Mouse (Mus musculus) heart, embryonic 12.5 days (tissue): Measurements from ENCODE around the gene Maml3. TPM values are rescaled to one million over a fixed set of nuclear protein-coding genes. Genes with fewer than 3 reads are reported as not detected.
A peak's percentile ranks its signal among the peaks of the same experiment; 100 is the strongest.

Experiments
- ATAC-seq: fragments of 200-750 bp; cut with Nextera tagmentation; 2 replicates; pipeline ENCODE4 v1.8.0; 2017; ENCODE audit warnings: moderate TSS enrichment, moderate library complexity; ENCODE audit not compliant: insufficient number of reproducible peaks, low FRiP score
- H3K27ac ChIP-seq: fragments of 300-500 bp; sonication (generic); 2 replicates; pipeline ENCODE4 v1.5.1; 2016; ENCODE audit warnings: mild to moderate bottlenecking, moderate library complexity; ENCODE audit not compliant: poor library complexity, severe bottlenecking
- H3K27me3 ChIP-seq: fragments of 300-500 bp; sonication (generic); replicated peaks from 2 replicates; pipeline ENCODE4 v1.6.1; 2016; ENCODE audit warnings: mild to moderate bottlenecking, moderate library complexity
- H3K36me3 ChIP-seq: fragments of 300-500 bp; sonication (generic); 2 replicates; pipeline ENCODE4 v1.6.1; 2016; ENCODE audit warnings: mild to moderate bottlenecking, moderate library complexity
- H3K4me1 ChIP-seq: fragments of 300-500 bp; sonication (generic); replicated peaks from 2 replicates; pipeline ENCODE4 v1.6.1; 2016; ENCODE audit warnings: mild to moderate bottlenecking
- H3K4me2 ChIP-seq: fragments of 300-500 bp; sonication (generic); 2 replicates; pipeline ENCODE4 v1.6.1; 2016; ENCODE audit warnings: mild to moderate bottlenecking, moderate library complexity
- H3K4me3 ChIP-seq: fragments of 300-500 bp; sonication (generic); 2 replicates; pipeline ENCODE4 v1.5.1; 2016; ENCODE audit warnings: mild to moderate bottlenecking
- H3K9ac ChIP-seq: fragments of 300-500 bp; sonication (generic); 2 replicates; pipeline ENCODE4 v1.6.1; 2016; ENCODE audit warnings: mild to moderate bottlenecking, moderate library complexity
- H3K9me3 ChIP-seq: fragments of 300-500 bp; sonication (generic); replicated peaks from 2 replicates; pipeline ENCODE4 v1.6.1; 2016; ENCODE audit warnings: mild to moderate bottlenecking, moderate library complexity
- WGBS: fragments of 180-500 bp; shearing (Covaris S2); methylation state at CpG from one replicate; pipeline ENCODE4 v1.1.7; 2016; 5-methylcytosine and 5-hydroxymethylcytosine counted together
- polyA plus RNA-seq: library from polyadenylated mRNA; unstranded; fragments of >200 nt; fragmentation: Nextera tagmentation; extraction: Ambion mirVana; gene quantifications from 2 replicates; pipeline ENCODE4 v1.2.1, GENCODE M21; 2016

The Maml3 gene
- polyA plus RNA-seq, 1 experiment from 2014 or later: 2.6 TPM

GRCm38 (mm10) chr3:51751440-51751839 lies 353.4 kb downstream of the Maml3 start:
- H3K4me1 ChIP-seq: peaks cover 53% of the 10 kb centered on the region
- H3K36me3 ChIP-seq: no peaks in the 10 kb centered on the region
- no peak overlapping the region for H3K4me2 ChIP-seq
- H3K9ac ChIP-seq: no peak overlapping the region
- no peak for ATAC-seq
- H3K27ac ChIP-seq: peak overlapping the region; percentile 92; the same call in 1 of the 2 replicates
- H3K9me3 ChIP-seq: 0 out of 2 replicates have a peak, but pooled peaks cover 2% of the 10 kb centered on the region
- 82% methylated on average over 12 of the region's 12 CpGs for WGBS
- no peaks in the 10 kb centered on the region for H3K27me3 ChIP-seq
- H3K4me3 ChIP-seq: no peak overlapping the region

DNA sequence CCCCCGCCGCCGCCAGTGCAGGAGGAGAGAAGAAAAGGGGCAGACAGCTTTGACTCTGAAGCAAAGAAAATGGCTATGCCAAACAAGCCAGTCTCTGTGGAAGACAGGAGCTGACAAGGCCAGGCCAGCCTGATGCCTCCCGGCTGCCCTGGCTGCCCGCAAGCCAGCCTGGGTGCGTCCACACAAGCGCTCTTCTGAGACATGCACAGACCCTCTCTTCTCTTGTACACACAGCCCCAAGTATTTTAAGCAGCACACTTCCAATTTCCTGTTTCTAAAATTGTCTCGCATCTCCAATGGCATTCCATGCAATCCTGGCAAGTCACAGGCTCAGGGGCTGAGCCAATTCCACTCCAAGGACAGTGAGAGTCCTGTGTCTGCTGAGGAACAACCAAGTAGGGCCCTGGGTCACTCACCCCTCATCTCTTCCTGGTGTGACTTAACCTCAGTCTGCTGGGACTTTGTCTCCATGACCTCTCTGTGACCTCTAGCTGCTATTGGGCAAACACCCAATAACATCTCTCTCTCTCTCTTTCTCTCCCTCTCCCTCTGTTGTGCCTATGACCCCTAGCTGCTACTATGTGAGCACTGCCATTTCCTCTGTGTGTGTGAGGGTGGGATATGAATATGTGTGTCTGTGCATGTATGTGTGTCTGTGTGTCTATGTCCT lies 354.9 kb downstream of the Maml3 start:
- H3K27me3 ChIP-seq: no peaks in the 10 kb centered on the region
- H3K36me3 ChIP-seq: no peaks in the 10 kb centered on the region
- peak; percentile 74 for ATAC-seq
- peaks cover 44% of the 10 kb centered on the region for H3K4me1 ChIP-seq
- no peak overlapping the region for H3K4me3 ChIP-seq
- WGBS: 21% methylated on average over 8 of the region's 8 CpGs
- peak overlapping the region; percentile 40 for H3K4me2 ChIP-seq
- peak overlapping the region; percentile 39; the same call in 1 of the 2 replicates for H3K9ac ChIP-seq
- H3K9me3 ChIP-seq: 0 out of 2 replicates have a peak, but pooled peaks cover 2% of the 10 kb centered on the region
- peak overlapping the region; percentile 92 for H3K27ac ChIP-seq

GRCm38 (mm10) chr3:51749421-51749811 lies 355.5 kb downstream of the Maml3 start:
- Histone ChIP-seq H3K4me1 (peaks cover 49% of the 10 kb centered on the region), H3K27ac (peak overlapping the region; percentile 92), H3K27me3 (no peaks in the 10 kb centered on the region), H3K9me3 (0 out of 2 replicates have a peak, but pooled peaks cover 2% of the 10 kb centered on the region), H3K36me3 (no peaks in the 10 kb centered on the region), H3K4me2 (peak overlapping the region; percentile 40), H3K9ac (peak overlapping the region; percentile 39), H3K4me3 (no peak overlapping the region)
- ATAC-seq: no peak
- 35% methylated on average over 7 of the region's 7 CpGs for WGBS

GRCm38 (mm10) chr3:51748436-51749376 lies 356.2 kb downstream of the Maml3 start:
- no peaks in the 10 kb centered on the region for H3K27me3 ChIP-seq
- 72% methylated on average over 17 of the region's 17 CpGs for WGBS
- ATAC-seq: no peak
- H3K4me2 ChIP-seq: no peak overlapping the region
- H3K4me1 ChIP-seq: peaks cover 52% of the 10 kb centered on the region
- H3K36me3 ChIP-seq: no peaks in the 10 kb centered on the region
- 0 out of 2 replicates have a peak, but pooled peaks cover 2% of the 10 kb centered on the region for H3K9me3 ChIP-seq
- H3K4me3 ChIP-seq: no peak overlapping the region
- peak overlapping the region; percentile 92 for H3K27ac ChIP-seq
- peak overlapping the region; percentile 39; the same call in 1 of the 2 replicates for H3K9ac ChIP-seq

GRCm38 (mm10) chr3:51746816-51747215 lies 358.1 kb downstream of the Maml3 start:
- H3K4me2 ChIP-seq: no peak overlapping the region
- H3K36me3 ChIP-seq: no peaks in the 10 kb centered on the region
- H3K9ac ChIP-seq: no peak overlapping the region
- H3K4me3 ChIP-seq: no peak overlapping the region
- H3K4me1 ChIP-seq: peaks cover 58% of the 10 kb centered on the region
- no peak for ATAC-seq
- H3K27me3 ChIP-seq: no peaks in the 10 kb centered on the region
- H3K27ac ChIP-seq: no peak overlapping the region
- 91% methylated on average over 8 of the region's 8 CpGs for WGBS
- H3K9me3 ChIP-seq: 0 out of 2 replicates have a peak, but pooled peaks cover 2% of the 10 kb centered on the region

GRCm38 (mm10) chr3:51745162-51745561 lies 359.7 kb downstream of the Maml3 start:
- peak overlapping the region; percentile 63 for H3K27ac ChIP-seq
- H3K4me1 ChIP-seq: peaks cover 54% of the 10 kb centered on the region
- H3K9me3 ChIP-seq: 0 out of 2 replicates have a peak, but pooled peaks cover 2% of the 10 kb centered on the region
- no peak overlapping the region for H3K4me3 ChIP-seq
- no peak overlapping the region for H3K4me2 ChIP-seq
- WGBS: 63% methylated on average over 8 of the region's 8 CpGs
- no peaks in the 10 kb centered on the region for H3K27me3 ChIP-seq
- no peak overlapping the region for H3K9ac ChIP-seq
- ATAC-seq: no peak
- no peaks in the 10 kb centered on the region for H3K36me3 ChIP-seq

DNA sequence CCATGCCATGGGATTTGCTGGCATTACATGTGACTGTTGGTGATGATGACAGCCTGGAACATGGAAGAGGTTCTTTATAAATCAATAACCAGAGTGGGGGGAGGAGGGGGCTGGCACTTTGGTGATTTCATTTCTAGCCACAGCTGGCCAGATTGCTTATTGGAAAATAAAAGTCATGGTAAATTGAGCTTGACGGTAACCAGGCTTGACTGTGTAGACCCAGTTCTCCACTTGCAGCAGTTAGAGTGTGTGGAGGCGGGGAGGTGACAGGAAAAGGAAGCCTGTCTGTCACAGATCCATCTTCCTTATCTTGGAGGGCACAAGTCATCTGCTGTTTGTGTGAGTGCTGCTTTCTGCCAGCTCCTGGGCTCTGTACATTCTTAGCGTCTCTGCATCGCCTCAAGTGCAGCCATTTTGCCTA lies 360.5 kb downstream of the Maml3 start:
- H3K27me3 ChIP-seq: no peaks in the 10 kb centered on the region
- no peak overlapping the region for H3K4me3 ChIP-seq
- peak overlapping the region; percentile 19; the same call in 1 of the 2 replicates for H3K4me2 ChIP-seq
- peaks cover 51% of the 10 kb centered on the region for H3K4me1 ChIP-seq
- no peaks in the 10 kb centered on the region for H3K36me3 ChIP-seq
- WGBS: 20% methylated on average over 4 of the region's 4 CpGs
- 0 out of 2 replicates have a peak, but pooled peaks cover 2% of the 10 kb centered on the region for H3K9me3 ChIP-seq
- no peak overlapping the region for H3K9ac ChIP-seq
- peak; percentile 88 for ATAC-seq
- H3K27ac ChIP-seq: peak overlapping the region; percentile 63

GRCm38 (mm10) chr3:51742405-51742804 lies 362.5 kb downstream of the Maml3 start:
- Histone ChIP-seq H3K27me3 (no peaks in the 10 kb centered on the region), H3K9ac (no peak overlapping the region), H3K4me1 (peaks cover 57% of the 10 kb centered on the region), H3K9me3 (no peaks in the 10 kb centered on the region), H3K4me3 (no peak overlapping the region), H3K36me3 (no peaks in the 10 kb centered on the region), H3K4me2 (no peak overlapping the region), H3K27ac (no peak overlapping the region)
- no peak for ATAC-seq
- 73% methylated on average over 6 of the region's 6 CpGs for WGBS

GRCm38 (mm10) chr3:51741824-51742223 lies 363.1 kb downstream of the Maml3 start:
- H3K27ac ChIP-seq: peak overlapping the region; percentile 69

DNA sequence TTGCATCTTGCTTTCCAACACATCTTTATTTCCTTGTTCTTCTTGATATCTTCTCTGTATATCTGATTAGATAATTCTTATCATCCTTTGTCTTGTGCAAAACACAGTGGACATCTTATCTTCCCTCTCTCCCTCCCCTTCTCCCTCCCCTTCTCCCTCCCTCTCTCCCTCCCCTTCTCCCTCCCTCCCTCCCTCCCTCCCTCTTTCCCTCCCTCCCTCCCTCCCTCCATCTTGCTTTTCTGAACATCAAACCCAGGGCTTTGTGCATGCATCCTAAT lies 365.1 kb downstream of the Maml3 start:
- Histone ChIP-seq H3K27ac (peak overlapping the region; percentile 69; the same call in 1 of the 2 replicates), H3K27me3 (no peaks in the 10 kb centered on the region), H3K9ac (no peak overlapping the region), H3K9me3 (no peaks in the 10 kb centered on the region), H3K4me3 (no peak overlapping the region), H3K4me2 (no peak overlapping the region), H3K36me3 (no peaks in the 10 kb centered on the region), H3K4me1 (peaks cover 63% of the 10 kb centered on the region)
- no peak for ATAC-seq

More at GRCm38 (mm10) chr3:51741824-51742223, 363.1 kb downstream of the Maml3 start:
- Histone ChIP-seq H3K9me3 (no peaks in the 10 kb centered on the region), H3K27me3 (no peaks in the 10 kb centered on the region), H3K36me3 (no peaks in the 10 kb centered on the region), H3K4me2 (peak overlapping the region; percentile 30; the same call in 1 of the 2 replicates), H3K9ac (no peak overlapping the region), H3K4me3 (no peak overlapping the region), H3K4me1 (peaks cover 63% of the 10 kb centered on the region)
- ATAC-seq: no peak
- 58% methylated on average over 10 of the region's 10 CpGs for WGBS
